Mouse (Mus musculus): ENCODE measurements around the gene Ms4a13.
"Not testable (repeated sequence)": the region's sequence is repeated elsewhere in the genome, so short reads cannot be mapped to it uniquely, and the experiment has no call there.

Gene Ms4a13

GRCm38 (mm10) chr19:11196546-11196945, at the start of gene Ms4a13:
Gene Ms4a13 (minus strand): TSS chr19:11196737.
- peak; percentile 67 for DNase-seq (ENCODE audit: low spot score)

- DNase-seq (ENCODE audit: low spot score): no peak
Measured at GRCm38 (mm10) chr19:11244230-11244629, 47.7 kb upstream of the Ms4a13 start.

GRCm38 (mm10) chr19:11242560-11242959, 46.0 kb upstream of the Ms4a13 start:
- DNase-seq (ENCODE audit: low spot score): no peak

- no peak for DNase-seq (ENCODE audit: low spot score)
Measured at GRCm38 (mm10) chr19:11235820-11236219, 39.3 kb upstream of the Ms4a13 start.

- DNase-seq (ENCODE audit: low spot score): no peak
Measured at GRCm38 (mm10) chr19:11234921-11235735, 38.6 kb upstream of the Ms4a13 start.

GRCm38 (mm10) chr19:11234244-11234643, 37.7 kb upstream of the Ms4a13 start:
- no peak for DNase-seq (ENCODE audit: low spot score)

- no peak for DNase-seq (ENCODE audit: low spot score)
Measured at GRCm38 (mm10) chr19:11232348-11232747, 35.8 kb upstream of the Ms4a13 start, which contains the start of gene Ms4a12. Gene Ms4a12 (minus strand): TSS chr19:11232448.

GRCm38 (mm10) chr19:11192552-11192951, 4.0 kb downstream of the Ms4a13 start:
- no peak for DNase-seq (ENCODE audit: low spot score)

GRCm38 (mm10) chr19:11184121-11184520, 12.4 kb downstream of the Ms4a13 start:
- no peak for DNase-seq (ENCODE audit: low spot score)

GRCm38 (mm10) chr19:11177464-11177863, 19.1 kb downstream of the Ms4a13 start:
- no peak for DNase-seq (ENCODE audit: low spot score)

GRCm38 (mm10) chr19:11165172-11165571, 31.4 kb downstream of the Ms4a13 start, which contains the start of gene 1700025F22Rik:
Gene 1700025F22Rik (minus strand): TSS chr19:11165320.
- DNase-seq (ENCODE audit: low spot score): peak; percentile 15

- DNase-seq (ENCODE audit: low spot score): not testable (repeated sequence)
Measured at GRCm38 (mm10) chr19:11157890-11158289, 38.6 kb downstream of the Ms4a13 start.

- no peak for DNase-seq (ENCODE audit: low spot score)
Measured at GRCm38 (mm10) chr19:11135336-11135735, 61.2 kb downstream of the Ms4a13 start.

GRCm38 (mm10) chr19:11134852-11135251, 61.7 kb downstream of the Ms4a13 start:
- DNase-seq (ENCODE audit: low spot score): no peak

- not testable (repeated sequence) for DNase-seq (ENCODE audit: low spot score)
Measured at GRCm38 (mm10) chr19:11130776-11131175, 65.8 kb downstream of the Ms4a13 start, which contains the start of gene 1700017D01Rik. Gene 1700017D01Rik (minus strand): TSS chr19:11130876.

GRCm38 (mm10) chr19:11129702-11130101, 66.8 kb downstream of the Ms4a13 start:
- DNase-seq (ENCODE audit: low spot score): no peak

GRCm38 (mm10) chr19:11121016-11121420, 75.5 kb downstream of the Ms4a13 start:
- peak; percentile 22 for DNase-seq (ENCODE audit: low spot score)
